Mouse (Mus musculus): ENCODE measurements around the gene Arhgap28.
A peak's percentile ranks its signal among the peaks of the same experiment; 100 is the strongest.

Gene Arhgap28

DNA sequence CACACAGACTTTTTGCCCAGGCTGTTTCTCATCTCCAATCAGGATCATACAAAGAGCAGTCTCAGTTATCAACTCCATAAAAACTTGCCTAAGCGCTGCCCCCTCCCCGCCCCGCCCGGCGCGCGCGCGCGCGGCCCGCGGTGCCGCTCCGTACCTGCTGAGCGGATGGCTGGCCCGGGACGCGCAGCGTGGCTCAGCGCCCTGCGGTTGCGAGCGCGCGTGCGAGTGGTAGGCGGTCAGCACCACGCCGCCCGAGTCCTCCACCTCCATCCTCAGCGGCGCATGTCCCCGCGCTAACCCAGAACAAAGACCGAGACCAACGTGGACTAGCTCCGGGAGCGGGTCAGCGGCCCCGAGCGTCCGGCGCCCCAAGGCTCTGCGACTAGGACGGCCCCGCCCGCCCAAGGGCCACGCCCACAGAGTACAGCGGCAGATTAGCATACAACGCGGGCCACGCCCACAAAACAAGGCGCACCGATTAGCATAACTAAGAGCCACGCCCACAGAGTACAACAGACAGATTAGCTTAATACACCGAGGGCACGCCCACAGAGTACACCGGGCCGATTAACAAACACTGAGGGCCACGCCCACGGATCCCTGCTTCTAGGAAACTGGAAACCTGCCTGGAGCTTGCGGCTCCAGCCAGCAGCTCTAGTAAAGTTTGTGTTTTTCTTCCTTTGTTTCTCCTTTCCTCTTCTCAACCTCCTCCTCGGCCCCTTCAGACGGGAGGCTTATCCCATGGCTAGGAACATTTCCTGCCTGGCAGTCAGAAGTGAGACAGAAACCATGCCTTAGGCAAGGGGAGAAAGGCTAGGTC lies at the start of gene Arhgap28:
TSS of gene Arhgap28 (minus strand) at position 380 of the 820 bp plus-strand sequence.
- peak; percentile 59 to 71 for DNase-seq (ENCODE audit: low spot score in 2 of 2)

DNA sequence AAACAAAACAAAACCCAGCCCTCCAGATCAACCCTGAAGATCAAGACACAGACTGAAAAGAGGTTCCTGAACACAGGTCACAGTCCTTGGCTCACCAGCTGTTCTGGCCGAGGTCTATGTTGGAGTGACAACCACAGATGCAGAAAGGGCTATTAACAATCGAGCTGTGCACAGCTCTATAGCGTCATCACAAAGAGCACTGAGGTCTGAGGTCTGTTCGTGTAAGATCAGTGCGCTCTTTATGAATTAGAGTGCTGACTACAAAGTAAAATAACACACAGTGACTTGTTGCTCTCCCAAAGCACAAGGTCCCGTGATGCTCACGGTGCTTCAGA lies 42.4 kb upstream of the Arhgap28 start:
- DNase-seq (ENCODE audit: low spot score in 2 of 2) = no peak

DNA sequence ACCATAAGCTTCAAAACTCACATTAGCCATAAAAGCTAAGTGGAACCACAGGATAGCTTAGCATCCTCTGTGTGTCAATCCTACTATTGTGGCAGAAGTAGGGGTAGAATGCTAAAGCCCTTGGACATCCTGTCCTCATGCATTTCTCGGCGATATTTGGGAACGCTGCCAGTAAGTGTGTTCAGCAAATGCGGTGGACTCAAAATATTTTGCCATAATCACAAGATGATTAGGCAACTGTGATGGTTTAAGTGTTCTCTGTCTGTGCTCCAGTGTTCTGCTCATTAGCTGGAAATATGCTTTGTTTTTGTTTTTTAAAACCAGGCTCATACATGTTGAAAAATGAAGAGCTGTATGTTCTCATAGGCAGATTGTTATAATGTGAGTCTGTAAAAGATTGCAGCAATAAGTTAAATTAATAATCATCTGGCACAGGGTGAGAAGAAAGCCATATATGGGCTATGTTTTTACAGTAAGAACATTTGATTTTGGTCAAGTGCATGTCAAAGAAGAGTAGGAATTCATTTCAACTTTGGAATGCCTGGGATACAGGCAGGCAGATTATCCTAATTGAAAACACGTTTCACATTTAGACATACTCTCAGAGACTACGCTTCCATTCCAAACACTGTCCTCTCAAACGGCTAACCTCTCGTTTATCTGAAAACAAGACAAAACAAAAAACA lies 41.9 kb upstream of the Arhgap28 start:
- DNase-seq (ENCODE audit: low spot score in 2 of 2) = no peak

DNA sequence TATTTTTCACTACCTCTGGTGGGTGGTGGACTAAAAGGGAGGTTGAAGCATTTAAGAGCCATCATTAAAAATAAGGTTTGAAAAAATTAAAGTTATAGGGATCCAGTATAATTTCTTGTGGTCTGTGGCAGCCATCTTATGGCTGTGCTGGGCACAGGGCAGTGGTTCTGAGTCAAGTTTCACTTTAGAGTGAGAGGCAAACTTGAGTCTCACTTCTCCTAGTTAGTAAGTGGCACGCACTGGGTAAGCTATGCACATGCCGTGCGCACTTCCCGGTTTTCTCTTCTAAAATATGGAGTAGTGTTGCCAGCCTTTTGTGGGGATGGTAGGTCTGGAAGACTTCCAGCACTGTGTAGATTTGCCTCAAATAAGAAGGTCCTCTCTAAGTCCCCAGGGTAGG lies 38.5 kb upstream of the Arhgap28 start:
- DNase-seq (ENCODE audit: low spot score in 2 of 2) = no peak

DNA sequence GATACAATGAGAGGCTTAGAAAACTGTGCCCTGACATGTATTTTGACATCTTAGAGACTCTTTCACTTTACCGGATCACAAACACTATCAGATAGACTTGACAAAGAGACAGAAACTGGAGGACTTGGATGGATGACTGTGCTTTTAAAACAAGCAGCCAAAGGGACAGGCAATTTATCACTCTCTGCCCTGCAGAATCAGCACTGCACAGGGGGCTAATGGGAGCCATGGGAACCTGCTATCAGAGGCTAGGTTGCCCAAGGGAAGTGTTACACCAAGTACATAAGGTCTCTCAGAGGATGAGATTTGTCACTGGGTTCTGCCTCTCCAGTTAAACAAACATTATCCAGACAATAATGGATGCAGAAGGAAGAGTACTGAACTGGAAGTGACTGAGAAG lies 33.1 kb upstream of the Arhgap28 start:
- DNase-seq (ENCODE audit: low spot score in 2 of 2) = no peak

DNA sequence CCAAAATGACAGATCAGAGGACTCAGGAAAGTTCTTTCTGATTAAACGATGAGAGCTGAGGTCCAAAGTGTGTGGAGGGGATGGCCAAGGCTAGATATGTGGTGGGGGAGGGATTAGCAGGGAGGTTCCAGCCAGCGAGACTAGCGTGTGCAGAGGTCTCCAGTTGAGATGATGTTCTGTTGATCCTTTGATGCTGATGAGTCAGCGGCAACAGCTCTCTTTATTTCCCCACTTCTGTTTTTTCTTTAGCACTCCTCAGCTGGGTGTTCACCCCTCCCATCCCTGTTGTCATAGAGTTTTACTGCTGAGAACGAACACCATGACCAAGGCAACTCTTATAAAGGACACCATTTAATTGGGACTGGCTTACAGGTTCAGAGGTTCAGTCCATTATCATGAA lies 25.6 kb upstream of the Arhgap28 start:
- DNase-seq (ENCODE audit: low spot score in 2 of 2) = no peak

DNA sequence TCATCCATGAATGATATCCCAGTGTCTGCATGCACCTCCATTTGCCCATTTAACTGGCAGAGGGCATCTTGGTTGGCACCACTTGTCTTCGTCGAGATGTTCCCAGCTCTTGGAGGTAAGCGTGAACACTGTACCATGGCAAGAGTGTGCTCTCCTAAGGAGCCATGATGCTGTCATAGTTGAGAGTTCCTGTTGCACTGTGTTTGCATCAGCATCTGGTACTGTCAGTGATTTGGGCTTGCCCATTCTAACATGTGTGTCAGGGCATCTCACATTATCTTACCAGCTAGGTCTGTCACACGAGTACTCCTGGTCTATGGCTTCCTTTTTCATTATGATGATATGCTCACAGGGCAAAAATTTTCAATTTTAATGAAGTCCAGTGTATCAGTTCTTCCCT lies 24.6 kb upstream of the Arhgap28 start:
- DNase-seq (ENCODE audit: low spot score in 2 of 2) = no peak

DNA sequence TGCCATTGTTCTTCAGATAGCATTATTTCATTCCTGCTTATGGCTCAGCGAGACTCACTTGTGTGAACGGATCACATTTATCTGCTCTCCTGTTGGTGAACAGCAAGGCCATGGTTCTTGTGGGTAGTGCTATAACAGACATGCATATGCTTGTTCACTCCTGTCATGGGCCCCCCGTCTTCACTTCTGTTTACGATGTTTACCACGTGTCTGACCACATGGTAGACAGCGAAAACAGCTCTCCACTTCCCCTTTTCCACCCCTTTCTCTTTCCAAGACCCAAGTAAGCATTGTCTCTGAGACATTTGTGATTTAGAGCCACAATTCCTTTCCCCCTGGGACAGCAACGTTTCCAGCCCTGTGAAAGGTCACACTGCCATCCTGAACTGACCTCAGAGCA lies 20.4 kb upstream of the Arhgap28 start:
- no peak for DNase-seq (ENCODE audit: low spot score in 2 of 2)

DNA sequence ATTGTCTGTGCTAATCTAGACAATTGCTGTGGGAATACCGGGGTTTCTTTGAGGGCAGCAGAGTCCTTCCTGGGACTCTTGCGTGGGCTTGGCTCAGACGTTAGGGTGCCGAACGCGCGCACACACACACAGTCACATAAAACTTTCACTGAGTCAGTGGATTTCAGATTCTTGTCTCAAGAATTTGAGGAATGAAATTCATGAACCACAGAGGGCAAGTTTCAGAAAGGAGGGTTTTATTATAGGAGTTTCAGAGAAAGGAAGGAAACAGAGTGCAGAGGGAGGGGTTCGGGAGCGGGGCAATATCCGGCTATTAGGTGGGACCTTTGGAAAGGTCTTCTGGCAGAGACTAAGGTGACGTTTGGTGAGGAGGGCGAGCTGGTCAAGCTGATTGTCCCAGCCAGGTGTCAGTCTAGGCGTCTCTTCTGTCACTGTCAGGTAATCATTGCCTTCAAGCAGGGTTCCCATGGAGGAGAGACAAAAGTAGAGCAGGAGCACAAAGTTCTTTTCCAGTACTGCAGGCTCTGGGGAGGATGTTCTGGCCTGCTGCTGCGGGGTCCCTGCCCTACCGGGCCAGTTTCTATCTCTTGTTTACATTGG lies 15.6 kb upstream of the Arhgap28 start:
- DNase-seq (ENCODE audit: low spot score in 2 of 2) = no peak

DNA sequence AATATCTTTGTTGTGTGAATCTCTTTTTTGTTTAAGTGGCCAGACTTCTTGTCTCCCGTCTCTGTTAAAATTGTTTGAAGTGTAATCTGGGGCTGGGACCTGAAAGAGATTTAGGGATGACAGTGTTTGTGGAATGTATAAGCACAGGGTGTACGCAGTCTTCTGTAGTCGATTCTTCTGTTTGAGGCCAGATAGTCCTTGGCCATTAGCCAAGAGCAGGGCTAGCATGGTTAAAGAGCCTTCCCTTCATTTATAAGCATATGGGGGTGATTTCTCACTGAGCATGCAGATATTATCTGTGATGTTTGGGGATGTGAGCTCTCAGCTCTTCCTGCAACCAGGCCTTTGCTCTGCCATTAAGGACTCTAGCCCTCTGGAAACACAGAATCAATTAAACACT lies 13.2 kb upstream of the Arhgap28 start:
- no peak for DNase-seq (ENCODE audit: low spot score in 2 of 2)

DNA sequence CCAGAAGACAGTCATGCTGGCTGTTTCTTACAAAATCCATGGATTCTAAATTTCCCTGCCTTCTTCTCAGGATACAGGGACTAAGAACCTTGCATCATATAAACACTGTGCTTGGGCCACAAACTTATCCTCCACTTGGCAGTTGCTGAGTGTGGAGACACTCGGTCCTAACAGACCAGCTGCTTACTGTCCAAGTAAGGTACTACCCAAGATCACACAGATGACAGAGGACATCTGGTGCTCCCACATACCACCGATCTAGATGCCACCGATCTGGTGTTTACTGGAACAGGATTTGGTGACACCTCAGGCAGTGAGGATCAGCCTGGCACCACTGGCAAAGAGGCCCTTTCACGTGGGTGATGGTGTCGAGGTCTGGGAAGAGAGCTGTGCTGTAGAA lies 7.7 kb upstream of the Arhgap28 start:
- DNase-seq (ENCODE audit: low spot score in 2 of 2) = no peak

DNA sequence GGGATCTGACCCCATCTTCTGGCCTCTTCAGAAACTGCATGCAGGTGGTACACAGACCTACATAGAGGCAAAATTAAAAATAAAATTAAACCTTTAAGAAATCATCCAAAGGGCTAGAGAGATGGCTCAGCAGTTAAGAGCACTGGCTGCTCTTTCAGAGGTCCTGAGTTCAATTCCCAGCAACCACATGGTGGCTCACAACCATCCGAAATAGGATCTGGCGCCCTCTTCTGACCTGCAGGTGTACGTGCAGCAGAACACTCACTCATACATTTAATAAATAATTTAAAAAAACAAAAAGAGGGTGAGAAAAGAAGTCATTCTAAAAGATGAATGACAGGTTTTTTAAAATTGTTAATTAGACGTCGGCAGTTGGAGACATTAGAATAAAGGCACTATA lies 6.1 kb upstream of the Arhgap28 start:
- no peak for DNase-seq (ENCODE audit: low spot score in 2 of 2)

DNA sequence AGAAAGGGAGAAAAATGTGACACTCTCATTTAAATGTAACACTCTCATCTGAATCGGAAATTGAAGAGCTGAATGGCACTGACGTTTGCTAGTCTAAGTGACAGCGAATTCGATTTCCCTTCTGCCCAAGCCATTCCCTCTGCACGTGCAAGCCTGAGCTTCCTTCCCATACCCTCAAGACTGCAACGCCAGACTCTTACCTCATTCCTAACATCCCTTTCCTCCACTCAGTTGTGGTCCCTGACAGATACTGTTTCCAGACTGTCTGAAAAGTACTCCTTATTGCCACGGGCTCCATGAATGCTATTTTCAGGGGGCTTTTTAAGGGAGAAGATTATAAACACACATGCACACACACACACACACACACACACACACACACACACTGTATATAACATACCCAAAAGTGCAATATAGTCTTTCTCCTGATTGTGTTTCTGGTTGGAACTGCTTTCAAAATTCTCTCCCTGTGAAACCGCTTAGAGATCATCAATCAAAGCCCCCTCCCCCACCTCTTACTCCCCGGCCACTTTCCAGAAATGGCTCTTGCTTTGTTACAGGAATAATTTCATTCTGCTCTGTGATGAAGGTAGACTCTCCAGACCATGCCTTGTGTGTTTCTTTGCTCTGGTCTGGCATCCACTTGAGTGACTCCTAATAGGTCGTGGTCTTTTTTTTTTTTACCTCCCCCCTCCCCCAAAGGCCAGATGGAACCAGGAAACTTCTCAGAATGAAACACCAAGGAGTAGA lies 836 bp upstream of the Arhgap28 start:
- DNase-seq (ENCODE audit: low spot score in 2 of 2) = no peak

DNA sequence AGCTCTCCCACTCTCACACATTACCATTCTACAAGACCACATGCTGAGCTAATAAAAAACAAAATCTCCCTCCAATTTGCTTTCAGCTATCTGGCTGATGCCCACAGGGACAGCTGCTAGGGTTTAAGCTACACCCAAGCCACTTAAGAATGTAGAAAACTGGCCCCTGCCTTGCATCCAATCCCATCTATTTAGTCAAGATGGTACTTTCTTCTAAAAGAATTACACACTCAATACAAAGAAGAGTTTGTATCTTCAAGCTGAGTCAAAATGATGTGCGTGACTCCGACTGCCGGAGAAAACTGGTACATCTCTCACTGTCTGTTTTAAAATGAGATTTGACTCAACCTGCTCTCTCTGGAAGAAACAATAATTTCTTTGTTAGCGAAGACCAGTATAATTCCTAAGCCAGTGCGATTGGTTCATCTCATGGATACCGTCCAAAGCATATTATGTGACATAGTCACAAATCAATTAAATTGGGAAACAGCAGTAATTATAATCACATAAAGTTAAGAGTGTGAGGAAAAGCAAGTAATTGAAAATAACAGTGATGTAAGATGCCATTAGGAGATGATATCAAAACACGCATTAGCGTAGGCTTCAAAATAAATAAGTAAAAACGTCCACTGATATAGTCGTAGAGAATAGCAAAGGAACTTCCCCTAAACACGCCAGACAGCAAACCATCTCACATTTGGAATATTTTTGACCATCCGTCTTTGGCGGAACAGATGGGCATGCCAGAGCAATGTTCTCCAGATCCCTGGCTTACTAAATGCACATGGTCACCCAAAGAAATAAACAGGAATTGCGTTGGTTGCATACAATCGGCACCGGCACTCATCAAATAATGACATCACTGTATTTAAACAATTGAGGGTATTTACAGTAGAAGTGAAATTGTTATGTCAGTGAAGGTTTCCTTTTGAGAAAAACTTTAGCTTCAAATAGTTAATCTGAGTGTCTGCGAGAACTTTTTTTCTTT lies 1.0 kb downstream of the Arhgap28 start:
- no peak for DNase-seq (ENCODE audit: low spot score in 2 of 2)

DNA sequence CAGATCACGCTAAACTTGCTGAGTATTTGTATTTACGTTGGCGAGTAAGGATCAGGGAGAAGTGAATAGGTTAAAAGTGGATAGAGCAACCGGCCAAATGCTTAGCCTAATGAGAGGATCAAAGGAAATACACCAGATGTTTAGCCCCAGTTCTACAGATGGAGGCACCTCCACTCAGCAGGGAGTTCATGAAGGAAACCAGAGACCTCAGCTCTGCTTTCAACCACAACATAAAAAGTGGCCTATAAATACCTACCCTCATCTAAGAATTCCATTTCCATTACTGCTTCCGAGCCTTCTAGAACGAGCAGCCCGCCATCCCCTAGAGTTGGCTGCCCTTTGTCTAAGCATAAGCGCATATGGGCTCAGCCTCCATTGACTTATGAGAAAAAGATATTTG lies 4.1 kb downstream of the Arhgap28 start:
- no peak for DNase-seq (ENCODE audit: low spot score in 2 of 2)

DNA sequence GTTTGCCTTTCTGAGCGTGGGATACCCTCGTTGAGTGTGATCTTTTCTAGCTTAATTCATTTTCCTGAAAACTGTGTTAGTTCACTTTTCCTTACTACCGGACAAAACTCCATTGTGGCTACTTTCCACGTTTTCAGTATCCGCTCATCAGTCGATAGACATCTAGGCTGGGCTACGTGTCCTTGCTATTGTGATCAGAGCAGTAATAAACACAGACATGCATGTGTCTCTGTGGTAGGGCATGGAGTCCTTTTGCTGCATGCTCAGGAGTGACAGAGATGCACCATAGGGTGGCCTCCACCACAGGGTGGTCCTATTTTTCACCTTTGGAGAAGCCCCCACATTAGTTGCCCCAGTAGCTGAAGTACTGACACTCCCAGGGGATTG lies 7.2 kb downstream of the Arhgap28 start:
- DNase-seq (ENCODE audit: low spot score in 2 of 2) = no peak

DNA sequence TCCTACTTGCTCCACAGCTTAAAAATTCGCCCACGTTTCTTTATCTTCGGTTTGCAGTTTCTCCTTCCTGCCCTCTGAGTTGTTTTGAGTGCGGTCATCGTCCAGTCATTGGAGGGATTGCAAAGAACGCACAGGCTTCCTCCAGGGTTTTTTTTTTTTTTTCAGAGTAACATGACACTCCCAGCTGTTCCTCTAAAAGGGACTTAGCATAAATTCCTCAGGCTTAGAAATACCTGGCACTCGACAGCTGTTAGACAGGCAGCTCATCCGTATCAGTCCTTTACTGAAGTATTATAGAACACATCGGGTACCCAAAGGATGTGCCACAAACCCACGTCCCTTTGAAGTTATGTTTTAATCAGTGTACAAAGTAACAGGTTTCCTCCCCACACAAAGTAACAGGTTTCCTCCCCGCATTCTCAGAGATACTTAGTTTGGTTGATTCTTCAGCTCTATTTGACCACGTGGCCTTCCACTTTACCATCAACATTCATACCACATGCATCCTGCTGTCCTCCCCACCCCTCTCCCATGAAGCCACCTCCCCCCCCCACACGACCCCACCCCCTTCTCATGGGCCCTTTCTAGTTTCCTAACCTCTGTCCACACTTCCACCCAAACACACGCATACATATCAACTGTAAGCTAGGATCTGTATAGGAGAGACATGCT lies 7.7 kb downstream of the Arhgap28 start:
- no peak for DNase-seq (ENCODE audit: low spot score in 2 of 2)

DNA sequence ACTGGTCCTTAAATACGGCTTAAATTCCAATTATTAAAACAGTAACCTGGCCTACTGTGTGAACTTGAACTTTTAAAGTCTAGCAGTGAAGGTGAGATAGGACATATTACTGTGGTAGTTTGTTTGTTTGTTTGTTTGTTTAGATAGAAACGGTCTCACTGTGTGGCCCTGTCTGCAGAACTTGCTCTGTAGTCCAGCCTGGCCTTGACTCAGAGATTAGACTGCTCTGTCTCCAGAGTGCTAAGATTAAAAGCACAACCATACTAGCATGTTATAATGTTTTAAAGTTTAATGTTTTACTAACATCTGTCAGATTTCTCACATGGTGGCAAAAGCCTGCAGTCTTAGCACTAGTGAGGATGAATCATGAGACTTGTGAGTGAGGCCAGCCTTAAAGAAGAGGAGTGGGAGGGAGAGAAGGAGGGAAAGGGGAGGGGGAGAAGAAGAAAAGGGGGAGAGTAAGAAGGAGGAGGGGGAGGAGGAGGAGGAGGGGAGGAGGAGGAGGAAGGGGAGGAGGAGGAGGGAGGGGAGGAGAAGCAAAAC lies 8.6 kb downstream of the Arhgap28 start:
- DNase-seq (ENCODE audit: low spot score in 2 of 2) = no peak

DNA sequence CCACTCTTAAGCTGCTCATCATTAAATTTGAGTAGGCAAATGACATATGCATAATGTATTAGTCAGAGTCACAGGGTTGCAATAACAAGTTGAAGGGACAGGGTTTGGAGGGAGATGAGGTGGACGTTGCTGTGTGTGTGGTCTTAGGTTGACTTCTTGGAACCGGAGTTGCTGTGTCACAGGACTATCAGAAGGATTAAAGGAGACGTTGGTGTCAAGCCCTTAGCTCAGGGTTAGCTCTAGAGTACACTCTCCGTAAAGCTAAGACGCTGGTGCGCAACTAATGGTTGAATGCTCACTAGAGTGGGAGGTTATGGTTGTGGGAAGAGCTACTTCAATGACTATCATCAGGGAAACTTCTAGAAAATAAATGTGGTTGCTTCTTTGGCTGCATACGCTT lies 9.1 kb downstream of the Arhgap28 start:
- no peak for DNase-seq (ENCODE audit: low spot score in 2 of 2)

DNA sequence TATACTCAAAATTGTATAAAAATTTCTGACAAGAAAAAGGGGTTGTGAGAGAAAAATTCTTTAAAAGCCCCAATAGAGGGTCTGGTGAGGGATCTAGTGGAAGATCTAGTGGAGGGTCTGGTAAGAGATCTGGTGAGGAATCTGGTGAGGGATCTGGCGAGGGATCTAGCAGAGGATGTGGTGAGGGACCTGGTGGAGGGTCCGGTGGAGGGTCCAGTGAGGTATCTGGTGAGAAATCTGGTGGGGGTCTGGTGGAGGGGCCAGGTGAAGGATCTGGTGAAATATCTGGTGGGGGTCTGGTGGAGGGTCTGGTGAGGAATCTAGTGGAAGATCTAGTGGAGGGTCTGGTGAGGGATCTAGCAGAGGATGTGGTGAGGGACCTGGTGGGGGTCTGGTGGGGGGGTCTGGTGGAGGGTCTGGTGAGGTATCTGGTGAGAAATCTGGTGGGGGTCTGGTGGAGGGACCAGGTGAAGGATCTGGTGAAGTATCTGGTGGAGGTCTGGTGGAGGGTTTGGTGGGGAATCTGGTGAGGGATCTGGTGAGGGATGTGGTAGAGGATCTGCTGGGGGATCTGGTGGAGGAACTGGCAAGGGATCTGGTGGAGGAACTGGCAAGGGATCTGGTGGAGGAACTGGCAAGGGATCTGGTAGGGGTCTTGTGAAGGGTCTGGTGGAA lies 10.4 kb downstream of the Arhgap28 start:
- DNase-seq (ENCODE audit: low spot score in 2 of 2) = no peak
